Comparison of ENCODE assay signal across 24 mouse cellular contexts in genomic region chr19:10107051-10107611, GRCm38 (mm10). TPM values are rescaled to one million over a fixed set of nuclear protein-coding genes. Genes with fewer than 3 reads are reported as not detected.
DNase-seq lines count a peak whose midpoint lies in the region; ATAC-seq lines count a peak whose summit lies in the region.
"Had no signal": no experiment of that assay in that cellular context is flagged by ENCODE, and none has a peak within 500 bp of the region (broad histone marks: within the 10 kb centered on the region; RNA-seq: fewer than 3 reads in every experiment).

No protein-coding gene starts in this region.

- H3K4me2 ChIP-seq in midbrain, embryonic 11.5 days, result no peak overlapping the region
- H3K4me2 ChIP-seq: forebrain, embryonic 13.5 days; heart, embryonic 13.5 days; hindbrain, embryonic 14.5 days had no signal

- H3K4me1 ChIP-seq in midbrain, embryonic 11.5 days (ENCODE audit: control insufficient read depth, insufficient read depth, low read length), result peaks cover 7% of the 10 kb centered on the region
- H3K4me1 ChIP-seq in midbrain, embryonic 10.5 days, result peaks cover 9% of the 10 kb centered on the region

- ATAC-seq in midbrain, embryonic 11.5 days (ENCODE audit: low FRiP score), result no peak
- ATAC-seq in activated CD4-positive, CD25-positive, alpha-beta regulatory T cell, adult 4 months, result no peak
- ATAC-seq: CD4-positive, CD25-positive, alpha-beta regulatory T cell, adult 4 months; forebrain, embryonic 13.5 days; forebrain, embryonic 16.5 days; hindbrain, postnatal 0 days; inflammation-experienced regulatory T-cells, adult 6 months; intestine, embryonic 16.5 days had no signal

- no peaks in the 10 kb centered on the region for H3K9me3 ChIP-seq in midbrain, embryonic 11.5 days (ENCODE audit: control insufficient read depth, low read length)
- no peaks in the 10 kb centered on the region for H3K9me3 ChIP-seq in midbrain, embryonic 10.5 days (replicated peaks)
- H3K9me3 ChIP-seq: forebrain, embryonic 10.5 days; forebrain, embryonic 13.5 days; heart, embryonic 10.5 days; heart, embryonic 13.5 days had no signal

- 90% methylated on average over 5 of the region's 5 CpGs for WGBS in midbrain, embryonic 11.5 days
- WGBS in midbrain, embryonic 10.5 days, result 90% methylated on average over 5 of the region's 5 CpGs

- no peaks in the 10 kb centered on the region for H3K36me3 ChIP-seq in midbrain, embryonic 11.5 days (ENCODE audit: control insufficient read depth, insufficient read depth, low read length)
- no peaks in the 10 kb centered on the region for H3K36me3 ChIP-seq in midbrain, embryonic 10.5 days
- H3K36me3 ChIP-seq: forebrain, embryonic 10.5 days; heart, embryonic 10.5 days; heart, embryonic 13.5 days had no signal

- no peaks in the 10 kb centered on the region for H3K27me3 ChIP-seq in midbrain, embryonic 11.5 days (ENCODE audit: control insufficient read depth, insufficient read depth, low read length)
- H3K27me3 ChIP-seq in midbrain, embryonic 10.5 days (ENCODE audit: low read depth, poor library complexity, severe bottlenecking), result no peaks in the 10 kb centered on the region
- H3K27me3 ChIP-seq: forebrain, embryonic 13.5 days; heart, embryonic 13.5 days had no signal

- H3K27ac ChIP-seq in midbrain, embryonic 11.5 days (ENCODE audit: low read depth, low read length), result no peak overlapping the region
- H3K27ac ChIP-seq in midbrain, embryonic 10.5 days (replicated peaks), result no peak overlapping the region
- H3K27ac ChIP-seq: forebrain, embryonic 10.5 days; forebrain, embryonic 13.5 days; heart, adult 2 months; heart, embryonic 10.5 days; heart, embryonic 13.5 days; hindbrain, embryonic 14.5 days; hindbrain, postnatal 0 days had no signal

- peak; percentile 82 for DNase-seq in adrenal gland, adult 8-10 months
- no peak for DNase-seq in adrenal gland, adult 18-20 months (ENCODE audit: low spot score in 2 of 2)
- peak; percentile 66 for DNase-seq in midbrain, embryonic 11.5 days (ENCODE audit: low spot score, missing footprints)
- DNase-seq in midbrain, embryonic 10.5 days (ENCODE audit: low spot score), result no peak
- DNase-seq in adrenal gland, postnatal 14 days, result peak; percentile 70
- DNase-seq: cerebellum, adult 11-12 months; cerebellum, adult 8-10 months; cerebellum, postnatal 10 days; gastrocnemius, postnatal 10 days; gastrocnemius, postnatal 36 days; heart, adult 2 months; heart, postnatal 14 days; heart, postnatal 4 days had no signal

- H3K9ac ChIP-seq in midbrain, embryonic 11.5 days (ENCODE audit: low read length), result no peak overlapping the region
- H3K9ac ChIP-seq: forebrain, embryonic 13.5 days; heart, embryonic 13.5 days; hindbrain, embryonic 14.5 days had no signal

- no peak overlapping the region for H3K4me3 ChIP-seq in midbrain, embryonic 11.5 days (ENCODE audit: low read depth, low read length)
- no peak overlapping the region for H3K4me3 ChIP-seq in midbrain, embryonic 10.5 days
- H3K4me3 ChIP-seq: forebrain, embryonic 10.5 days; forebrain, embryonic 13.5 days; heart, adult 2 months; heart, embryonic 10.5 days; heart, embryonic 13.5 days had no signal

RNA-seq across cellular contexts. Expression of gene Fads2, which starts 5.6 kb away (rescaled TPM):
- total RNA-seq in adrenal gland, adult 8-10 months (2022), result 1,000 to 10,000 TPM; 1,620 to 2,476 (median 1,986) TPM
- total RNA-seq in adrenal gland, adult 18-20 months (2021), result 1,000 to 10,000 TPM; 1,303 to 1,859 TPM
- 76.4 and 80.5 TPM in 2 replicates for polyA plus RNA-seq in midbrain, embryonic 11.5 days (2014; fragmentation: Nextera tagmentation; extraction: Ambion mirVana)
- polyA plus RNA-seq in midbrain, embryonic 10.5 days (2016; fragmentation: Nextera tagmentation; extraction: Ambion mirVana), result 207 and 236 TPM in 2 replicates
- 806 and 858 TPM in 2 replicates for total RNA-seq in adrenal gland, postnatal 14 days (2021)
- under 1 TPM; 0.19 to 0.29 TPM for polyA plus RNA-seq in activated CD4-positive, CD25-positive, alpha-beta regulatory T cell, adult 4 months (2017; shearing (Covaris generic))

Comparison
In these comparisons a context has a peak if more than half of its experiments do, and no peak if none do; other contexts are left out.
1. DNase-seq: peak in adrenal gland, adult 8-10 months (single experiment), midbrain, embryonic 11.5 days (single experiment) and adrenal gland, postnatal 14 days (single experiment); none in adrenal gland, adult 18-20 months (0 of 2) and midbrain, embryonic 10.5 days (single experiment).